Mouse (Mus musculus): ENCODE results near the gene Spred2. TPM values are rescaled to one million over a fixed set of nuclear protein-coding genes. Genes with fewer than 3 reads are reported as not detected.

The Spred2 gene
- polyA plus RNA-seq, 1 experiment from 2014 or later: 4.7 TPM

DNA sequence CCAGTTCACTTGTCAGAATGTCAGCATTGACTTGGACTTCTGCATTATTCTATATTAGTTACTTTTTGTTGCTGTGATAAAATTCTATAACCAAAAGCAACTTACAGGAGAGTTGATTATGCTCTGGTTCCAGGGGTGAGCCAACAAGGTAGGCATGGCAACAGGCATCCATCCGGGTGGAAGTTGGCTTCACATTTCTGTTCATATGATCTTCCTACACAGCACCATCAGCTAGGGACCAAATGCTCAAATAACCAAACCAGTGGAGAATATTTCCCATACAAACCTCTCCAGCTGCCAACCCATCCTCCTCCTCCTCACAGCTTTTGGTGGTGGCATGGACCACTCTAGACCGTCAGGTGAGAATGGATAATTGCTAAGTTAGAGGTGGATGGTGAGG is 51.9 kb downstream of the Spred2 start:
- Histone ChIP-seq H3K27me3 (ENCODE audit: control insufficient read depth, insufficient read depth, low read length) (no peaks in the 10 kb centered on the region), H3K4me3 (ENCODE audit: low read depth, low read length) (no peak overlapping the region), H3K9me3 (replicated peaks; ENCODE audit: control insufficient read depth, low read length) (no peaks in the 10 kb centered on the region), H3K27ac (ENCODE audit: low read depth, low read length) (no peak overlapping the region), H3K4me1 (ENCODE audit: control insufficient read depth, insufficient read depth, low read length) (peaks cover 10% of the 10 kb centered on the region), H3K9ac (ENCODE audit: low read depth, low read length) (no peak overlapping the region), H3K4me2 (no peak overlapping the region), H3K36me3 (ENCODE audit: control insufficient read depth, insufficient read depth, low read length) (no peaks in the 10 kb centered on the region)
- 88% methylated on average over 2 of the region's 2 CpGs for WGBS (ENCODE audit: insufficient replicate concordance)
- ATAC-seq (replicated peaks; ENCODE audit: insufficient number of reproducible peaks, low FRiP score, low TSS enrichment): no peak

DNA sequence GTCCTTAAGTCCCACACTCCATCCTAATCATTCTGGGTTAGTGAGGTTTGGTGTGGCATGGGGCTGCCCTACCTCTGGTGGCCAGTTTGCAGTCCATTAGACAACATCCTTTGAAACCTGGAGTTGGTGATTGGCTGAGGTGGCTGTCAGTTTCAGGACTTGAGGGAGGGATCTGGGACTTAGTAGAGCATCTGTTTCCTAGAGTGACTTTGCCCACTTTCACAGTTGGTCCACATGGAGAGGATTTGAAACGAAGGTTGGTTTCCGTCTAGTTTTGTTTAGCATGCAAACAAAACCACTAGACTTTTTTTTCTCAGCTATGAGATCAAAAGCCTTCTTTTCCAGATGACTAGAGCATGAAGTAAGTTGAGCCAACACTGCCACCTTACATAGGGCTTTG is 53.5 kb downstream of the Spred2 start:
- no peak overlapping the region for H3K9ac ChIP-seq (ENCODE audit: low read depth, low read length)
- WGBS (ENCODE audit: insufficient replicate concordance): 75% methylated on average over 2 of the region's 2 CpGs
- H3K27ac ChIP-seq (ENCODE audit: low read depth, low read length): no peak overlapping the region
- H3K9me3 ChIP-seq (replicated peaks; ENCODE audit: control insufficient read depth, low read length): no peaks in the 10 kb centered on the region
- no peak for ATAC-seq (replicated peaks; ENCODE audit: insufficient number of reproducible peaks, low FRiP score, low TSS enrichment)
- H3K4me3 ChIP-seq (ENCODE audit: low read depth, low read length): no peak overlapping the region
- no peak overlapping the region for H3K4me2 ChIP-seq
- peaks cover 19% of the 10 kb centered on the region for H3K4me1 ChIP-seq (ENCODE audit: control insufficient read depth, insufficient read depth, low read length)
- H3K27me3 ChIP-seq (ENCODE audit: control insufficient read depth, insufficient read depth, low read length): no peaks in the 10 kb centered on the region
- no peaks in the 10 kb centered on the region for H3K36me3 ChIP-seq (ENCODE audit: control insufficient read depth, insufficient read depth, low read length)

DNA sequence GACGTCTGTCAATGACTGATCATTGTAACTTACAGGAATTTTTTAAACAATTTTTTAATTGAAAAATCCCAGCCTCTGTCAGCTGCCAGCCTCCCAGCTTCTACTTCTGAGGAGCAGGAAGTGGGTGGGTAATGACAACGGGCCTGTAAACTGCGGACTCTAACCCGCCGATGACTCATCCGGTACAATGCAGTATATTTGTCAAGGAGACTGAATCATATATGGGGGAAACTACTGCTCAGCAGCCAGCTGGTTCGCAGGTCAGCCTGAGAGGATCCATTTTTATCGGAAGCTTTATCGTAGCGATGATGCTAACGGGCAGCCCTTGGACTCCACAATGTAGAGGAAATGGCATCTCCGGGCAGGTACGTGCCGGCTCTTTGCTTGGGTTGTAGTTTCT is 55.2 kb downstream of the Spred2 start:
- H3K4me3 ChIP-seq (ENCODE audit: low read depth, low read length): no peak overlapping the region
- WGBS (ENCODE audit: insufficient replicate concordance): 60% methylated on average over 14 of the region's 14 CpGs
- peaks cover 29% of the 10 kb centered on the region for H3K4me1 ChIP-seq (ENCODE audit: control insufficient read depth, insufficient read depth, low read length)
- no peaks in the 10 kb centered on the region for H3K36me3 ChIP-seq (ENCODE audit: control insufficient read depth, insufficient read depth, low read length)
- ATAC-seq (replicated peaks; ENCODE audit: insufficient number of reproducible peaks, low FRiP score, low TSS enrichment): no peak
- H3K4me2 ChIP-seq: peak overlapping the region; percentile 23; the same call in 1 of the 2 replicates
- H3K27me3 ChIP-seq (ENCODE audit: control insufficient read depth, insufficient read depth, low read length): no peaks in the 10 kb centered on the region
- no peaks in the 10 kb centered on the region for H3K9me3 ChIP-seq (replicated peaks; ENCODE audit: control insufficient read depth, low read length)
- no peak overlapping the region for H3K9ac ChIP-seq (ENCODE audit: low read depth, low read length)
- peak overlapping the region; percentile 46; the same call in 1 of the 2 replicates for H3K27ac ChIP-seq (ENCODE audit: low read depth, low read length)

DNA sequence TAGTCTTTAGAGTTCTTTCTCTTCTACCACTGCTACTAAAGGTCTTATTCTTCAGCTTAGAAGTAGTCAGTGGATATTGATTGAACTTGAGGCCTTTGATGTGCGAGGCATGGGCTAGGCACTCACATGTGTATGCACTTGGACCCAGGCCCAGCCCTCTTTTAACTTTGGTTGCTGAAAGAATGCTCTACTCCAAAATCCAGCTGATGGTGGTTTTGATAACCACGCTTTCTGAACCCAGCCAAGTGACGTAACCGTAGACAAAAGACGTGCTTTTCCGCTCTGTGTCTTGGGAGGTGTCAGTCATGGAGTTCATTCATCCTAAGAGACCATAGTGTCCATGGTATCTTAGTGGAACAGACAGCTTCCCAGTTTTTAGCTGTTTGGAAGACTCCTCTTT is 57.9 kb downstream of the Spred2 start:
- ATAC-seq (replicated peaks; ENCODE audit: insufficient number of reproducible peaks, low FRiP score, low TSS enrichment): no peak
- no peak overlapping the region for H3K4me2 ChIP-seq

GRCm38 (mm10) chr11:19982779-19983178 is 58.6 kb downstream of the Spred2 start:
- 41% methylated on average over 6 of the region's 6 CpGs for WGBS (ENCODE audit: insufficient replicate concordance)
- peak overlapping the region; percentile 12; the same call in 1 of the 2 replicates for H3K27ac ChIP-seq (ENCODE audit: low read depth, low read length)
- H3K4me2 ChIP-seq: no peak overlapping the region
- H3K9me3 ChIP-seq (replicated peaks; ENCODE audit: control insufficient read depth, low read length): no peaks in the 10 kb centered on the region
- no peak overlapping the region for H3K4me3 ChIP-seq (ENCODE audit: low read depth, low read length)
- H3K4me1 ChIP-seq (ENCODE audit: control insufficient read depth, insufficient read depth, low read length): peaks cover 49% of the 10 kb centered on the region
- H3K36me3 ChIP-seq (ENCODE audit: control insufficient read depth, insufficient read depth, low read length): no peaks in the 10 kb centered on the region
- H3K9ac ChIP-seq (ENCODE audit: low read depth, low read length): no peak overlapping the region
- no peaks in the 10 kb centered on the region for H3K27me3 ChIP-seq (ENCODE audit: control insufficient read depth, insufficient read depth, low read length)
- no peak for ATAC-seq (replicated peaks; ENCODE audit: insufficient number of reproducible peaks, low FRiP score, low TSS enrichment)

More for the DNA sequence above, 57.9 kb downstream of the Spred2 start:
- no peaks in the 10 kb centered on the region for H3K27me3 ChIP-seq (ENCODE audit: control insufficient read depth, insufficient read depth, low read length)
- no peaks in the 10 kb centered on the region for H3K36me3 ChIP-seq (ENCODE audit: control insufficient read depth, insufficient read depth, low read length)
- H3K9me3 ChIP-seq (replicated peaks; ENCODE audit: control insufficient read depth, low read length): no peaks in the 10 kb centered on the region
- no peak overlapping the region for H3K9ac ChIP-seq (ENCODE audit: low read depth, low read length)
- no peak overlapping the region for H3K27ac ChIP-seq (ENCODE audit: low read depth, low read length)
- H3K4me1 ChIP-seq (ENCODE audit: control insufficient read depth, insufficient read depth, low read length): peaks cover 42% of the 10 kb centered on the region
- 78% methylated on average over 6 of the region's 6 CpGs for WGBS (ENCODE audit: insufficient replicate concordance)
- H3K4me3 ChIP-seq (ENCODE audit: low read depth, low read length): no peak overlapping the region

GRCm38 (mm10) chr11:19983298-19983697 is 59.1 kb downstream of the Spred2 start:
- H3K4me3 ChIP-seq (ENCODE audit: low read depth, low read length): no peak overlapping the region
- no peak overlapping the region for H3K4me2 ChIP-seq
- WGBS (ENCODE audit: insufficient replicate concordance): 32% methylated on average over 4 of the region's 4 CpGs
- no peaks in the 10 kb centered on the region for H3K27me3 ChIP-seq (ENCODE audit: control insufficient read depth, insufficient read depth, low read length)
- H3K9ac ChIP-seq (ENCODE audit: low read depth, low read length): no peak overlapping the region
- no peak for ATAC-seq (replicated peaks; ENCODE audit: insufficient number of reproducible peaks, low FRiP score, low TSS enrichment)
- no peaks in the 10 kb centered on the region for H3K9me3 ChIP-seq (replicated peaks; ENCODE audit: control insufficient read depth, low read length)
- no peaks in the 10 kb centered on the region for H3K36me3 ChIP-seq (ENCODE audit: control insufficient read depth, insufficient read depth, low read length)
- H3K27ac ChIP-seq (ENCODE audit: low read depth, low read length): 0 out of 2 replicates have a peak overlapping the region, but pooled peaks have one; percentile 12
- H3K4me1 ChIP-seq (ENCODE audit: control insufficient read depth, insufficient read depth, low read length): peaks cover 52% of the 10 kb centered on the region

DNA sequence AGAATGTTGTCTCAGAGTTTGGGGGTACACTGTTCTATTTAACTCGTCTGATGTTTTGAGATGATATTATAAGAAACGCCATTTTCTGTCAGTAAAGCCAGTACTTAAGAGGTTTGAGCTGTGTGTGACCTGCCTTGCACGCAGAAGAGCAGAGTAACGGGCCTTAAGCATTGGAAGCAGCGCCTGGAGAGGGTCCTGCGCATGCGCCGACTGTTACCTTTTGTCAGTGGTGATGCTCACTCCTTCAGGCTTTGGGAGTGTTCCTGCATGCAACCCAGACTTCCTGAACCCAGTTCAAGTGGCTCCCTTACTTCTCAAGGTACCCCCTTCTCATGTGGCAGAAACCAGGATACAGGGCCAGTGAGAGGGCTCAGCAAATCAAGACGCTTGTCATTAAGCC is 59.9 kb downstream of the Spred2 start:
- Histone ChIP-seq H3K4me2 (no peak overlapping the region), H3K36me3 (ENCODE audit: control insufficient read depth, insufficient read depth, low read length) (no peaks in the 10 kb centered on the region), H3K27ac (ENCODE audit: low read depth, low read length) (no peak overlapping the region), H3K9ac (ENCODE audit: low read depth, low read length) (no peak overlapping the region), H3K4me1 (ENCODE audit: control insufficient read depth, insufficient read depth, low read length) (peaks cover 53% of the 10 kb centered on the region), H3K27me3 (ENCODE audit: control insufficient read depth, insufficient read depth, low read length) (no peaks in the 10 kb centered on the region), H3K9me3 (replicated peaks; ENCODE audit: control insufficient read depth, low read length) (no peaks in the 10 kb centered on the region), H3K4me3 (ENCODE audit: low read depth, low read length) (no peak overlapping the region)
- ATAC-seq (replicated peaks; ENCODE audit: insufficient number of reproducible peaks, low FRiP score, low TSS enrichment): no peak
- 85% methylated on average over 9 of the region's 9 CpGs for WGBS (ENCODE audit: insufficient replicate concordance)

- no peaks in the 10 kb centered on the region for H3K36me3 ChIP-seq (ENCODE audit: control insufficient read depth, insufficient read depth, low read length)
Measured at GRCm38 (mm10) chr11:19985283-19985854, 61.2 kb downstream of the Spred2 start.

DNA sequence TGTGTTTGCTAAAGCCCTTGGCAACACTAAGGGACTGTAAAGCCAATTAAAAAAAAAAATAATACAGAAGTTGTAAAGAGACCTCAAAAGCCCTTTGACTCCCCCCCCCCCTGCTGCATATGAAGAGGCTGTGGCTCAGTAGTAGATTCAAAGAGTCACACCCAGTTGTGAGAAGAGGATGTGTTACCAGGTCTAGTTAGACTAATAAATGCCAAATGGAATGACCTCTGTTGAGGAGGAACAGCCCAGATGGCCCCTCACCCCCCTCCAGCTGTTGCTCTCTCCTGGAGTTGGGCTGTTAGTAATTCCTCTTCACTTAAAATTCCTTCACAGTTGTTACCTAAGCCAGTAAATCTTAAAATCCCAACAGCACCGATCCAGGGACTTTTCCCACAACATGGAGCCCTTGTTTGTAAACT is 62.3 kb downstream of the Spred2 start:
- H3K27me3 ChIP-seq (ENCODE audit: control insufficient read depth, insufficient read depth, low read length): no peaks in the 10 kb centered on the region
- no peak for ATAC-seq (replicated peaks; ENCODE audit: insufficient number of reproducible peaks, low FRiP score, low TSS enrichment)
- no peaks in the 10 kb centered on the region for H3K36me3 ChIP-seq (ENCODE audit: control insufficient read depth, insufficient read depth, low read length)
- 0% methylated on average over 1 of the region's 1 CpGs for WGBS (ENCODE audit: insufficient replicate concordance)
- H3K9me3 ChIP-seq (replicated peaks; ENCODE audit: control insufficient read depth, low read length): no peaks in the 10 kb centered on the region
- peak overlapping the region; percentile 54; the same call in 1 of the 2 replicates for H3K27ac ChIP-seq (ENCODE audit: low read depth, low read length)
- no peak overlapping the region for H3K4me3 ChIP-seq (ENCODE audit: low read depth, low read length)
- no peak overlapping the region for H3K9ac ChIP-seq (ENCODE audit: low read depth, low read length)
- peaks cover 54% of the 10 kb centered on the region for H3K4me1 ChIP-seq (ENCODE audit: control insufficient read depth, insufficient read depth, low read length)
- H3K4me2 ChIP-seq: no peak overlapping the region; the same call in 1 of the 2 replicates

More at GRCm38 (mm10) chr11:19985283-19985854, 61.2 kb downstream of the Spred2 start:
- no peak overlapping the region for H3K4me2 ChIP-seq
- ATAC-seq (replicated peaks; ENCODE audit: insufficient number of reproducible peaks, low FRiP score, low TSS enrichment): no peak
- H3K27ac ChIP-seq (ENCODE audit: low read depth, low read length): no peak overlapping the region
- no peak overlapping the region for H3K9ac ChIP-seq (ENCODE audit: low read depth, low read length)
- no peak overlapping the region for H3K4me3 ChIP-seq (ENCODE audit: low read depth, low read length)
- H3K9me3 ChIP-seq (replicated peaks; ENCODE audit: control insufficient read depth, low read length): no peaks in the 10 kb centered on the region
- no peaks in the 10 kb centered on the region for H3K27me3 ChIP-seq (ENCODE audit: control insufficient read depth, insufficient read depth, low read length)
- 66% methylated on average over 5 of the region's 5 CpGs for WGBS (ENCODE audit: insufficient replicate concordance)
- peaks cover 54% of the 10 kb centered on the region for H3K4me1 ChIP-seq (ENCODE audit: control insufficient read depth, insufficient read depth, low read length)

All from heart, embryonic 11.5 days (tissue).